Mouse (Mus musculus): ENCODE measurements around the gene L3mbtl2. TPM values are rescaled to one million over a fixed set of nuclear protein-coding genes. Genes with fewer than 3 reads are reported as not detected.
A peak's percentile ranks its signal among the peaks of the same experiment; 100 is the strongest.

The L3mbtl2 gene
- total RNA-seq, 2 experiments from 2014 or later: 37.1 to 44.8 TPM

DNA sequence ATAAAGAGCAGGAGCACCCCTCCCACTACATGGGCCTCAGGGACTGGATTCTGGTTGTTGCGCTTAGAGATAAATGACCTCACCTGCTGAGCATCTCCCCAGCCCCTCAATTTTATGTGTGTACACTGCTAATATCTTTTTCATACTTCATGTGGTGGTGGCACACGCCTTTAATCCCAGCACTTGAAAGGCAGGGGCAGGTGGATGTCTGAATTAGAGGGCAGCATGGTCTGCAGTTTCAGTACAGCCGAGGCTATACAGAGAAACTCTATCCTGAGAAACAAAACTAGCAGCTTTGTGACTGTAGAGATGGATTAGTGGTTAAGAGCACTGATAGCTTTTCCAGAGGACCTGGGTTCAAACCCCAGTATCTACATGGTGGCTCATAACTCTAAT lies 39.4 kb downstream of the L3mbtl2 start:
- DNase-seq (ENCODE audit: low spot score in 2 of 2): no peak

DNA sequence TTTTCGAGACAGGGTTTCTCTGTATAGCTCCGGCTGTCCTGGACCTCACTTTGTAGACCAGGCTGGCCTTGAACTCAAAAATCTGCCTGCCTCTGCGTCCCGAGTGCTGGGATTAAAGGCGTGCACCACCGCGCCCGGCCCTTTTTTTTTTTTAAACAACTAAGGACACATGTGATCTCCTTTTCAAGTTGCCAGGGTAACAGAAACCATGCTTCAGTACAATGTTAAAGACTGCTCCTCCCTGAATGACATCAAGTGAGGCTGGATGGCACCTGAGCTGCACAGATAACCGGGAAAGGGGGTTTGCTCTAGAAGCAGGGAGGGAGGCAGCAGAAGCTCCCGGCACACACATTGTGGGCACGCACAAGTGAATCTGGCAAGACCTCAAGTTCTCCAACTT lies 45.3 kb downstream of the L3mbtl2 start:
- DNase-seq (ENCODE audit: low spot score in 2 of 2): no peak

DNA sequence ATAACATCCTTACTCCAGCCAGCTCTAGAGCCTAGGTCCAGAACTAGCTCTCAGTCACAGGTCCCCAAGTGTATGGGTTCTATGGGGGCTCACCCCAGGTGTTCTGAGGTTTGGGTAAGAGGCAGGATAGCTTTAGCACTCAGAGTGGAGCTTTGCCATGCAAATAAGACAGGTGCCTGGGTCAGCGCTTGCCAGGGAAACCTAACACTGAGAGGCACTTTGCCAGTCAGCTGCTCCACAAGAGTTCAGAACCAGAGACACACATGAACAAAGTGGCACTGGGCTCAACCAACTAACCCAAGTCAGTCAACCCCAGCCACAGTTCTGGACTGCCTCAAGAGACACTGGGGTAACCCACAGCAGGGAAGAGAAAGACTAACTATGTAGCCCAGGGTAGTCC lies 46.0 kb downstream of the L3mbtl2 start:
- no peak for DNase-seq (ENCODE audit: low spot score in 2 of 2)

DNA sequence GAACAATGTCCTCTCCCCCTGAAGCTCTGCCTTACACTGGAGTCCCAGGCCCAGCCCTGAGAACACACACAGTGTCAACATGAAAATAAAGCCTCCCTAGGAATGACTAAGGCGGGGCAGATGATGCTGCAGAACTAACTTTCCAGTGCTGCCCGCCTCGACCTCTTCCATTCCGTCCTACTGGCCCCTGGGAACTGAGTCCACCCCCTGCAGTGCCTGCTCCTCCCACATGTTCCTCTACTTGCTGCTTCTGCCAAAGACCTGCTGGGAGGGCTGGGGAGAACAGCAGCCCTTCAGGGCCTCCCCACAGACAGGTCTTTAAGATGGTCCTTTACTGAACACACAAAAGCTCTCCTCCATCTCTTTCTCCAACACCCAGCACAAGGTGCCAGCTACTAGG lies 47.1 kb downstream of the L3mbtl2 start:
- DNase-seq (ENCODE audit: low spot score in 2 of 2): no peak

DNA sequence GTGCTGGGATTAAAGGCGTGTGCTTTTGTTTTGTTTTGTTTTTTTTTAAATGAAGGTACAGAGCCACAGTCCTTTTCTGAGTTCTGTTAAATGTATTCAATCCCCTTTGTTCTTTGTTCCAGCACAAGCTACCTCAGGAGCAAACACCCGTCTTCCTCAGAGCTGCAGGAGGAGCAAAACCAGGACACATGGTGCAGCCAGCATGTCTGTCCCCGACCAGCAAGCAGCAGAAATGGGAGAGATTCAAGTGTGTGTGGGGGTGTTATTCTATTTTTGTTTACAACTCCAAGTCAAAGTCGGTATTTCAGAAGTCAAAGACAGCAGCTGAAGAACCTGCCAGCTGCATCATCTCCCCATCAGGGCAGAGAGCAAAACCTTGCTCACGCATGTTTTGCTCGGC lies 50.1 kb downstream of the L3mbtl2 start:
- DNase-seq (ENCODE audit: low spot score in 2 of 2): no peak

DNA sequence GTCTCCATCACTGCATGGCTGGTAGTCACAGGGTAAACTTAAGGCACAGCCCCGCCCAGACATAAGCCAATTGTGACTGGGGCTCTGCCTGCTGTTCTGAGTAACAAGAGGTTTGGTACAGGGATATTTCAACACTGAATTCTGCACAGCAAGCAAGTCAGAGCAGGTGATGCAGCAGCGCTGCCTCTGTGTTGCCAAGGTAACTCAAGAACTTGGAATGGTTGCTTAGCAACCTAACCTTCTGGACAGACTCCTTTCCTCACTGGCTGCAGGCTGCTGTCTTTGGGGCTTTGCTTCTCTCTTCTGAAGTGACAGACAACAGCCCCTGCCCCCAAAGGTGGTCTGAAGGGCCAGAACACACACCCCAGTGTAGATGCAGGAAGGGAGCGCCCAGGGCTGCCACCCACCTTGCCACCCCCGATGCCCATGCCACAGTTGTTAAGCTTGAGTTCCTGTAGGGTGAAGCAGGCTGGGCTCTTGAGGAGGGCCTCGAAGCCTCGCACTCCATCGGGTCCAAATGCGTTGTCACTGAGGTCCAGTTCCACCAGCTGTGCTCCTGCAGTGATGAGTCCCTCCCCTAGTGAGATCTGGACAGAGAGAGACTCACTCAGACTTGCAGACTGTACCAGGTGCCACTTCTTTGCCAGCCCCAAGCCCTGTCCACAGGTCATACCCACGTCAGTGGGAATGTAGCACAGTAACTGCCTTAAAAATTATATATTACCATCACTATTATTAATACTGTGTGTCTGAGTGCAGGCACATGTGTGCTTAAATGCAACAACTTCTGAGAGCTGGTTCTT lies 54.8 kb downstream of the L3mbtl2 start:
- DNase-seq (ENCODE audit: low spot score in 2 of 2): peak in 1 of 2 experiments; percentile 46

DNA sequence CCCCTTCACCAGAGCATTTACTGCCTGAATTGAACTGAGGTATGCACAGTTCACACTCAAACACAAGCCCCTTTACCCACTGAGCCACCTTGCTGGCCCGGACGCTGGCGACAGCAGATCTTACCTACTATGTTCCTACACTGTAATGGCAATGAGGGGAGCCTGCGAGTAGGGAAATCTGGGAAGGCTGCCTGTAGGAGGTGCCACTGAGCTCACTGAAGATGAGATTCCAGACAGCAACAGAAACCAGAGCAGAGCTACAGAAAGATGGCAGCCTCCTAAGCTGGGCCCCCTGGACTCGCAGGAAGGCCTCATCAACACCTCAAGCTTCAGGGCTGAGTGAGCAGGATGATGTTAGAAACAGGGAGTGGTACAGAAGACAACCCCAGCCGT lies 55.4 kb downstream of the L3mbtl2 start:
- no peak for DNase-seq (ENCODE audit: low spot score in 2 of 2)

DNA sequence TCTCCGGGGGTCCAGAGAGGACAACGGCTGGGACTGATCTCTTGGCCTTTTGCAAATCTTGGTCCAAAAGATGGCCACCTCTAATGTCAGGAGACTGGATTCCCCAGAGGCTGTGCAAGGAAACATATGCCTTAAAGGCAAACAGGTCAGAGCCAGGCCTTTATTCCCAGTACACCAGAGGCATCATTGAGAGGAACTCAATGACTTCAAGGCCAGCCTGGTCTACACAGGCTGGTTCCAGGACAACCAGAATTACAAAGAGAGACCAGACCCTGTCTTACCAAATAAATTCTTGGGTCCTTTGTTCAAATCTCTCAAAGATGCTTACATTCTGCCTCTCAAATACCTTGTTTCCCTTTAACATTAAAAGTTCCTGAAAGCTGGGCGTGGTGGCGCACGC lies 58.7 kb downstream of the L3mbtl2 start:
- DNase-seq (ENCODE audit: low spot score in 2 of 2): no peak

DNA sequence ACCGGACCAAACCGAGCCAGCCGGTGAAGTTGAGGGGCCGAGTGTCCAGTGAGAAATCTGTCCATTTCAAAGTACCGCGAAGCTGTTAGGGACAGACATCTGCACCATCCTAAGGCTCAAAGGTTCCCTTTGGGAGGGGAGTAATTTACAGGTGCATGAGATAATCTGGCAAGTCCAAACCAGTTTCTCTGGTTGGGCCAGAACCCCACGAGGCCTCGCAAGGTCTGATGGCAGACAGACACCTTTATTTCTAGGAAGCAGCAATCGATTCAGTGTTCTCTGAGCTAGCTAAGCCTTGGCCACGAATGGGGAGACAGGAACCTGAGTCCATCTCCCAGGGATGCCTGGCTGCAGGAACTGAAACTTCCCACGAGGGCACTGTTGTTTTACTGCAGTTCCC lies 60.0 kb downstream of the L3mbtl2 start:
- no peak for DNase-seq (ENCODE audit: low spot score in 2 of 2)

DNA sequence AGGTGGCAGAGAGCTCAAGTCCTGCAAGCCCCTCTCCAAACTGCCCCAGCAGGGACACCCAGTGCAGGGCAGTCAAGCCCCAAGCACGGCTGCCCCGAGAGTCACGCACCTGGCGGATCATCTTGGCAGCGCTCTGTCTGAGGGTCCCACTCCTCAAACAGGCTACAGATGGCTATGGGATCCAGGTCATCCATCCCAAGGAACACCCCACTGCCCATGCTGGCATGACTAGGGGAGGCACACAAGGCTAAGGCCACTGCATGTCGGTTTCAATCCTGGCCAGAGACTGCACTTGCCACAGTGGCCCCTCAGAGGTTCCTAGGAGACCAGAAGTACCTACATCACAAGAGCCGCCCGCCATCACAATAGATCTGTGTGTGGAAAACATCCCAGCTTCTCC lies 62.3 kb downstream of the L3mbtl2 start:
- no peak for DNase-seq (ENCODE audit: low spot score in 2 of 2)

DNA sequence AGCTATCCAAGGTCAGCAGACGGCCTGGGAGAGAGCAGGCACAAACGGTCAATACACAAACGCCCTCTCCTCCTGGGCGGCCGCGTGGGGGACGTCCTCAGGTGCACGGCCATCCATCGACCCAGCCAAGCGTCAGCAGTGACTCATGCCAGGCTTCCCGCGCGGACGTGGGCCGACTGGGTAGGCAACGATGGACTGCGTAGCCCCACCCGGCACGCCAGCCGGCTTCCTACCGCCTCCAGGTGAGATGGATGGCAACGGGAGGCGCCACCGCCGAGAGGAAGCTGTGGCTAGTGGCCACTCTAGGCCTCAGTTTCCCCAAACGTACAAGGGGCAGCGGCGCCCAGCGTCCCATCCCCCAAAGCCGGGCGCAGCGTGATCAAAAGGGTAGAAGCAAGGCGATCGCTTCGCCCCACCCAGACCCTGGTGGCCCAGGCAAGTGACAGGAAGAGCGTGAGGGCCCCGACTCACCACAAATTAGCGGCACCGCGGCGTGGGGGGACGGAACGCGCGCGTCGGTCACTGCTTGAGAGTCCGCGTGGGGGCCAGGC lies 65.6 kb downstream of the L3mbtl2 start:
- peak; percentile 25 to 51 for DNase-seq (ENCODE audit: low spot score in 2 of 2)

DNA sequence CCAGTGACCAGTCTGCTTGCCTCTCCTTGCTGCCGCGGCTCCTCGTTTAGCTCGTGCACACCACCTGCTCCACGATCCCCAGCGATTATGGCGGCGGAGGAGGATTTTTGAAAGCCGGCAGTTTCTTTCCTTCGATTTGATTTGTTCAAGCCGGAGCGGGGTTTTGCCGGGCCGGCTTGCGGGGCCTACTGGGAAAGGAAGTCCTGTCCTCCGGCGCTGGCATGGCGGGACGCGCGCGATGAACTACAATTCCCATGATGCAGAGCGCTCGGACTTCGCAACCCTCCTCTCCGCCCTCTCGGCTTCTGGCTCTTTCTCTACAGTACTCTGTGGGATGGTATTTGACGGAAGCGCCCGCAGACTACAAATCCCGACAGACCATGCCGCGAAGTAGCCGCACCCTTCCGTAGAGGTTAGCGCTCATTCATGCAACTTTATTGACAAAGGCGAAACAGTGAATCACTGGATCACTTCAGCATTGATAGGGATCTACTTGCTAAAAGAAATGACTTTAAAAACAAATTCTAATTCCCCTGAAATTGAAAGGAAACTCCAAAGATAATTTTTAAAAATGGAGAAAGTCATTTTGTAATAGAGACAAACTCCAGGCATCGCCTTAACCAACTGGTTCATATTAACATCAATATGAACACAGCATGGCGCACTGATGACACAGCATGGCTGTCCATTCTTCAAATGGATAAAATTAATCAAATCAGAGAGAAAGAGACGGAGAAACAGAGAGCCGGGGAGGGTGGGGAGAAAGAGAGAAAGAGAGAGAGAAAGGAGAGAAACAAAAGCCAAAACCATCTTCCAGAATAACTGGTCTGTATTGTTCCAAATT lies 66.3 kb downstream of the L3mbtl2 start:
- peak; percentile 99 to 100 for DNase-seq (ENCODE audit: low spot score in 2 of 2)

DNA sequence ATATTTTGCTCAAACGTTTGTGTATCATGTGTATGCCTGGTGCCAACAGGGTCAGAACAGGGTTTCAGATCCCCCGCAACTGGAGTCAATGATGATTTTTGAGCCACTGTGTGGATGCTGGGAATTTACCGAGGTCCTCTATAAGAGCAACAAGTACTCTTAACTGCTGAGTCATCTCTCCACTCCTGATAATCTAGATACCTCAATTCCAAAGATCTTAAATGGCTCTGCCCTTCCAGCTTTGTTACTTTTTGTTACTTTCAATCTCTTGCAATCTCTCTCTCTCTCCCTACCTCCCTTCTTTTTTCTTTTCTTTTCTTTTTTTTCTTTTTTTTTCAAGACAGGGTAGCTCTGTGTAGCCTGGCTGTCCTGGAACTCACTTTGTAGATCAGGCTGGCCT lies 71.4 kb downstream of the L3mbtl2 start:
- DNase-seq (ENCODE audit: low spot score in 2 of 2): no peak

Other genes with a start within 250 kb of the L3mbtl2 start
- 100 to 1,000 TPM; 128 to 135 TPM for gene Rbx1, start 197.6 kb upstream of the L3mbtl2 start, total RNA-seq (2021)
- gene Ep300, start 78.5 kb upstream of the L3mbtl2 start, total RNA-seq (2021): 10 to 100 TPM; 66.0 to 70.6 TPM
- 10 to 100 TPM in 1 of 2 experiments, 1 to 10 TPM in 1; 9.7 to 11.8 TPM for gene Chadl, start 33.4 kb downstream of the L3mbtl2 start, total RNA-seq (2021)
- 100 to 1,000 TPM; 154 to 159 TPM for gene Zc3h7b, start 81.2 kb downstream of the L3mbtl2 start, total RNA-seq (2021)
- 100 to 1,000 TPM; 158 to 167 TPM for gene Rangap1, start 81.6 kb downstream of the L3mbtl2 start, total RNA-seq (2021)
- 100 to 1,000 TPM; 293 to 297 TPM for gene Tef, start 138.5 kb downstream of the L3mbtl2 start, total RNA-seq (2021)
- gene Tob2, start 194.9 kb downstream of the L3mbtl2 start, total RNA-seq (2021): 10 to 100 TPM; 33.8 to 45.2 TPM
- gene Phf5a, start 208.0 kb downstream of the L3mbtl2 start, total RNA-seq (2021): 10 to 100 TPM; 34.3 to 36.2 TPM
- gene Aco2, start 208.4 kb downstream of the L3mbtl2 start, total RNA-seq (2021): 100 to 1,000 TPM; 452 to 460 TPM